Mouse (Mus musculus) E14TG2a.4 (cell line): Measurements from ENCODE around the gene Rab43.

ENCODE experiments used
- CTCF ChIP-seq: conservative IDR thresholded peaks from 2 replicates; pipeline ENCODE4 v1.5.1; 2014; ENCODE audit warnings: low read length
- NANOG ChIP-seq: IDR thresholded peaks from 2 replicates; pipeline ENCODE4 v1.6.1; 2014; ENCODE audit warnings: borderline replicate concordance, low read length, mixed read lengths
- POU5F1 ChIP-seq: IDR thresholded peaks from 2 replicates; pipeline ENCODE4 v1.6.1; 2014; ENCODE audit warnings: low read length, borderline replicate concordance

DNA sequence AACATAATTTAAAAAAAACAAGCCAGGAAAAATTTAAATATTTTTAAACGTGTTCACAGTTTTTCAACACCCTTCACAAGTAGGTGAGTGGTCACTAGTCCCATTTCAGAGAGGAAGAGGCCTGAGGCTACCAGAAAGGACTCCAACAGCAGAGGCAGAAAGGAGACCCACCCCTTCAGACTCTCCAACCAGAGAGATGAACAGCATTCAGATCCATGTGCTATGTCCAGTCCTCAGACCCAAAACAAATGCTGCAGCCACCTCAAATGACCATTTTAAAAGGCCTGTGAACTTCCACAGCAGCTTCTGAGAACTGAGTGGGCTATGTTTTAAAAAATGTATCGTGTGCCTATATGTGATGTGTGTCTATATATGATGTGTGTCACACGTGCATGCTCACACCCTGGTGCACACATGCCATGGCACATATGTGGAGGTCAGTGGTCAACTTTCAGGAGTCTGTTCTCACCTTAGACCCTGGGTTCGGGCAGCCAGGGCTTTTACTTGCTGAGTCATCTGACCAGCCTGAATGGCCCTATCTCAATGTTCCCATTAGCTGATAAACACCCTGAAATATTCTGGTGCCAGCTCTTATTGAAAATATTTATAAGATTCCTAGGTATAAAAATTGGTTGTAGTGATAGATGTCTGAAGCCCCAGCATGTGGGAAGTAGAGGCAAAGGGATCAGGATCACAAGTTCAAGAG, 4.1 kb downstream of the Rab43 start:
- TF ChIP-seq CTCF: no peak
- TF ChIP-seq NANOG: no peak
- TF ChIP-seq POU5F1: no peak
